Mouse (Mus musculus) layer of hippocampus, adult 9-11 months (tissue): ENCODE data around the gene Mthfsd.

ENCODE experiments used
- DNase-seq: peaks from one replicate; pipeline ENCODE4 v3.0.0; 2022

Mthfsd gene

DNA sequence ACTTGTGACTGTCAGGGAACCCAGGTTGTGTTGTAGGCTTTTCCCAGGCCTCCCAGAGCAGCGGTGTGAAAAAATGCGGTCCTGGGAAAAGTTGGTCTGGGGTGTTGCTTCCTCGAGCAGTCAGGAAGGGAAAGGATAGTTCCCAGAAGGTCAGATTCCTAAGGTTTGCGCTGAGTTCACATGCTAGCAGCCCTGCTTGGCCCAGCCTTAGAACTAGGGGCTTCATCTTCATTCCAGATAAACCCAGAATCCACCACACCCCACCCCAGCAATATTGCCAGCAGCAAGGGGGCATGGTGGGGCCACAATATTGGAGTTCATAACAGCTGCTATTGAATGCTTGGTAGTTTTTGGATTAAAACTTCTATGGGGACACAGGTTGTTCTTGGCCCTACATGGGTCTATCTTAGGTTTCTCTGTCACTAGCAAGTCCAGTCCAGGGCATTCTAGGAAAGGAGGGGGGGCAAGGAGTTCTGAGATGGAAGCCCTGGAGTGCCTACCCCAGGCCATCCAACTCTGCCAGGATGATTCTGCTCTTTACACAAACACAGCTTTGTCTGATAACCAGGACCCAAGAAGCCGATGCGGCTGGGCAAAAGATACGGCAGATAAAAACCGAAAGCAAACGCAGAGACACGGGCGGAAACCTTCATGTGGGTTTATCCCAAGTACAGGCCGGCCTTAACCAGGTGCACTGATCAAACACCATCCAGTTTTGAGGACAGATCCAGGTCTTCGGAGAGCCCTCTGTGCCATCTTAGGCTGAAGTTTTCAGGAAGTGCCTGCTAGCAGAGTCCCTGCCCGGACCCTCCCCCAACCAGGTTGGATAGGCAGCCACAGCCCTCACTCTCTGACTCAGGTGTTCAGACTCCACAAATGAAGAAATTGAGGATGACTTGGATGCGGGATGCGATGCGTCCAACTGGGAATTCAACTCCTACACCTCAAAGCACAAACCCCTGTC is 12.5 kb upstream of the Mthfsd start:
- DNase-seq = no peak

DNA sequence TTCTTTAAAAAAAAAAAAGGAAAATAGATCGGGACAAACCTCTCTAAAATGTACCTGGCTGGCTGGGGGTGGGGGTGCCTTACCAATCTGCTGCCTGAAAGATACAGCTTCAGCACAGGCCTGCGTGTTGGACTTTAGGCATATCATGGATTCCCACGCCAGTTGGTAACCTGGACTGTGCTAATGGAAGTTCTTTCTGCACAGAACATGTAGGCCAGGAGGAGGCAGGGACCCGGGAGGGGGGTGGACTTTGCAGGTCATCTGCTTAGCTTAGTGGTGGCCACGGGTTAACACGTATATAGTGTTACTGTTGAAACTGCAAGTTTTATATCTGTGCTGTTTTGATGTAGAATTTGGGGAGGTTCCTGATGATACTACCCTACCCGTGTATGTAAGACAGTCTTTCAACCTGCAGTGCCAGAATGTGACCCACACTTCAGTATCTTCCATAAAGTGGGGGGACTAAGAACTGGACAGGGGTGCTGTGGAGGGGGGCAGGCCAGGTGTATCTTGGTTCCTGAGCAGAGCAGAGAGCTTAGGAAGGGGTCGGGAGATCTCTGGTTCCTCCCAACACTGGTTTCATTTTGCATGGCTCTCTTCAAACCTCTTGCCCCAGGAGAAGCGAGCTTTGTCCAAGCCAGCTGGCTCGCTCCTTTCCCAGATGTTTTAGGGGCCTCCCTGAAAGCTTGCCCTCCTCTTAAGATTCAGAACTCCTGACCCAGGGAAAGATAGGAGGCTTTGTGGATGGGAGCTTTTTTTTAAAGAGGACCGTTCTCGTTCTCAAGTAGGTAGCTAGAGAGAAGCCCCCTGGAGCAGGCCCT is 11.7 kb upstream of the Mthfsd start:
- DNase-seq = no peak

GRCm38 (mm10) chr8:121118634-121119420 is 10.6 kb upstream of the Mthfsd start:
- DNase-seq = no peak

DNA sequence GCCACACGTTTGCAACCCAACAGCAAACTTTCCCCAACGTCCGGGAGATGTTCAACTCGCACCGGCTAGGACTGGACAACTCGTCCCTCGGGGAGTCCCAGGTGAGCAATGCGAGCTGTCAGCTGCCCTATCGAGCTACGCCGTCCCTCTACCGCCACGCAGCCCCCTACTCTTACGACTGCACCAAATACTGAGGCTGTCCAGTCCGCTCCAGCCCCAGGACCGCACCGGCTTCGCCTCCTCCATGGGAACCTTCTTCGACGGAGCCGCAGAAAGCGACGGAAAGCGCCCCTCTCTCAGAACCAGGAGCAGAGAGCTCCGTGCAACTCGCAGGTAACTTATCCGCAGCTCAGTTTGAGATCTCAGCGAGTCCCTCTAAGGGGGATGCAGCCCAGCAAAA is 9.7 kb upstream of the Mthfsd start:
- DNase-seq = no peak

DNA sequence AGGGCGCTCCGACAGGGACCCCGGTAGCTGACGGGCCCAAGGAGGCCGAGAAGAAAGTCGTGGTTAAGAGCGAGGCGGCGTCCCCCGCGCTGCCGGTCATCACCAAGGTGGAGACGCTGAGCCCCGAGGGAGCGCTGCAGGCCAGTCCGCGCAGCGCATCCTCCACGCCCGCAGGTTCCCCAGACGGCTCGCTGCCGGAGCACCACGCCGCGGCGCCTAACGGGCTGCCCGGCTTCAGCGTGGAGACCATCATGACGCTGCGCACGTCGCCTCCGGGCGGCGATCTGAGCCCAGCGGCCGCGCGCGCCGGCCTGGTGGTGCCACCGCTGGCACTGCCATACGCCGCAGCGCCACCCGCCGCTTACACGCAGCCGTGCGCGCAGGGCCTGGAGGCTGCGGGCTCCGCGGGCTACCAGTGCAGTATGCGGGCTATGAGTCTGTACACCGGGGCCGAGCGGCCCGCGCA is 9.0 kb upstream of the Mthfsd start:
- DNase-seq = no peak

DNA sequence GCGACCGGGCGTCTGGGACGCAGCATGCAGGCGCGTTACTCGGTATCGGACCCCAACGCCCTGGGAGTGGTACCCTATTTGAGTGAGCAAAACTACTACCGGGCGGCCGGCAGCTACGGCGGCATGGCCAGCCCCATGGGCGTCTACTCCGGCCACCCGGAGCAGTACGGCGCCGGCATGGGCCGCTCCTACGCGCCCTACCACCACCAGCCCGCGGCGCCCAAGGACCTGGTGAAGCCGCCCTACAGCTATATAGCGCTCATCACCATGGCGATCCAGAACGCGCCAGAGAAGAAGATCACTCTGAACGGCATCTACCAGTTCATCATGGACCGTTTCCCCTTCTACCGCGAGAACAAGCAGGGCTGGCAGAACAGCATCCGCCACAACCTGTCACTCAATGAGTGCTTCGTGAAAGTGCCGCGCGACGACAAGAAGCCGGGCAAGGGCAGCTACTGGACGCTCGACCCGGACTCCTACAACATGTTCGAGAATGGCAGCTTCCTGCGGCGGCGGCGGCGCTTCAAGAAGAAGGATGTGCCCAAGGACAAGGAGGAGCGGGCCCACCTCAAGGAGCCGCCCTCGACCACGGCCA is 8.5 kb upstream of the Mthfsd start:
- no peak for DNase-seq

GRCm38 (mm10) chr8:121115948-121116347 is 7.8 kb upstream of the Mthfsd start, which contains the start of gene Foxc2:
Gene Foxc2 (plus strand): TSS chr8:121116171.
- peak; percentile 44 for DNase-seq

- no peak for DNase-seq
Observed at GRCm38 (mm10) chr8:121115136-121115535, 6.9 kb upstream of the Mthfsd start.

DNA sequence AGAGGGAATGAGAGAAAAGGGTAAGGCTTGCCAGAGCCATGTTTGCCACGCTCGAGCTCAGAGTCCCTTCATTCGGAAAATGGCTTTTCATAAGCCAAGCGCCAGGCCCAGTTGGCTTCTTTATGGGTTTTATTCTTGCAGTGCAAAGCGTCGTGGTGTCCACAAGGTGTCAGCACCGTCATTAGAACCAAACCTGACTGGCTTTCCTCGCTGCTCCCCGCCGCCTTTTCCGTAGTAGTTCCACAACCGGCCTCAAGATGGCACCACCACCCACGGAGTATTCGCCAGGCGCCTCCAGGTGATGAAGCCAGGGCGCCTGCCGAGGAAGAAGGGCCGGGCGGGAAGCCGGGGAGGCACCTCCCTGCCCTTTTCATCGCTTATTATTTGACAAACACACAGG is 5.1 kb upstream of the Mthfsd start:
- DNase-seq = peak; percentile 88

- DNase-seq = no peak
Observed at GRCm38 (mm10) chr8:121111145-121111907, 3.1 kb upstream of the Mthfsd start.

- DNase-seq = no peak
Observed at GRCm38 (mm10) chr8:121108657-121109056, 465 bp upstream of the Mthfsd start.

GRCm38 (mm10) chr8:121104049-121104818 is 4.0 kb downstream of the Mthfsd start:
- peak; percentile 56 for DNase-seq

GRCm38 (mm10) chr8:121093496-121093895 is 14.7 kb downstream of the Mthfsd start:
- DNase-seq = no peak

- peak; percentile 50 for DNase-seq
Observed at GRCm38 (mm10) chr8:121092627-121093026, 15.6 kb downstream of the Mthfsd start.

DNA sequence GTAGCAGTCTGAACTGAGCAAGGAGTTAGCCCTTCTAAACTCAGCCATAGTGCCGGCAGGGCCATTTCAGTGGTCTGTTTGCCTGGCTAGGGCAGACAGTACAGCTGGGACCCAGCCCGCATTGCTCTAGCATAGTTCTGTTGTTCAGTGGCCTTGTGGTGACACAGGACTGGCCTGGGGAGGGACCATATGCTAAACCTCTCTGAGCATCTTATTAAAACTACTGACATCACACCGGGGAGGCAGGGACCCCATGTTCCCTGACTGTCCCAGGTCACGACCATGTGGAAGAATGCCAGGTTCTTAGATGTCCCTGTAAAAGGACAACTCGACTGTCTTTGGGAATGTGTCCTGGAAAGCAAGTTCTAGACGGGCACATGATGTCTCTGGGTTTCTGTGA is 16.1 kb downstream of the Mthfsd start:
- DNase-seq = no peak

- DNase-seq = no peak
Observed at GRCm38 (mm10) chr8:121090716-121091115, 17.5 kb downstream of the Mthfsd start.

GRCm38 (mm10) chr8:121089631-121090380 is 18.4 kb downstream of the Mthfsd start:
- no peak for DNase-seq

GRCm38 (mm10) chr8:121088871-121089630 is 19.1 kb downstream of the Mthfsd start:
- no peak for DNase-seq

GRCm38 (mm10) chr8:121088281-121088680 is 19.9 kb downstream of the Mthfsd start:
- no peak for DNase-seq
